Mouse (Mus musculus) thymus, adult 2 months (tissue): ENCODE data around the gene Rnf115. TPM values are rescaled to one million over a fixed set of nuclear protein-coding genes. Genes with fewer than 3 reads are reported as not detected.

ENCODE experiments used
- DNase-seq: peaks from one replicate; pipeline ENCODE4 v3.0.0; 2021
- H3K27ac ChIP-seq: fragments of 200-500 bp; 2 replicates; pipeline ENCODE4 v1.5.1; 2012; ENCODE audit warnings: low read length, control low read depth; ENCODE audit not compliant: control insufficient read depth, insufficient read depth
- H3K27me3 ChIP-seq: fragments of 200-500 bp; 2 replicates; pipeline ENCODE4 v1.6.1; 2012; ENCODE audit warnings: mild to moderate bottlenecking, low read length, moderate library complexity, mixed read lengths; ENCODE audit not compliant: control insufficient read depth, insufficient read depth
- H3K36me3 ChIP-seq: fragments of 200-500 bp; 2 replicates; pipeline ENCODE4 v1.6.1; 2012; ENCODE audit warnings: mild to moderate bottlenecking, low read length, moderate library complexity; ENCODE audit not compliant: control insufficient read depth, insufficient read depth
- H3K4me1 ChIP-seq: fragments of 200-500 bp; replicated peaks from 2 replicates; pipeline ENCODE4 v1.6.1; 2012; ENCODE audit warnings: low read length; ENCODE audit not compliant: control insufficient read depth, insufficient read depth
- H3K4me3 ChIP-seq: fragments of 200-500 bp; 2 replicates; pipeline ENCODE4 v1.5.1; 2012; ENCODE audit warnings: mild to moderate bottlenecking, low read length, control low read depth, moderate library complexity; ENCODE audit not compliant: control insufficient read depth, insufficient read depth
- CTCF ChIP-seq: fragments of 200-500 bp; IDR thresholded peaks from 2 replicates; pipeline ENCODE4 v1.5.1; 2012; ENCODE audit warnings: mild to moderate bottlenecking, control low read depth, low read length, moderate library complexity, borderline replicate concordance; ENCODE audit not compliant: control insufficient read depth, poor library complexity, insufficient read depth; ENCODE audit errors: extremely low read depth
- POLR2A ChIP-seq: fragments of 200-500 bp; IDR thresholded peaks from 2 replicates; pipeline ENCODE4 v1.6.1; 2012; ENCODE audit warnings: mild to moderate bottlenecking, low read length, control low read depth, moderate library complexity; ENCODE audit not compliant: control insufficient read depth, poor library complexity, insufficient read depth; ENCODE audit errors: extremely low read depth
- WGBS: fragments of 180-500 bp; shearing (Covaris S2); methylation state at CpG from one replicate; pipeline ENCODE4 v1.1.7; 2018; 5-methylcytosine and 5-hydroxymethylcytosine counted together
- polyA plus RNA-seq: library from polyadenylated mRNA; depleted of rRNA; stranded (reverse); fragments of >200 nt; gene quantifications from 2 replicates; pipeline ENCODE4 v1.2.3, GENCODE M21; 2012

Rnf115 gene
- polyA plus RNA-seq, 1 experiment: 24.1 TPM

- DNase-seq: no peak
- Histone ChIP-seq H3K27ac (no peak overlapping the region), H3K4me3 (no peak overlapping the region), H3K36me3 (no peaks in the 10 kb centered on the region), H3K4me1 (no peaks in the 10 kb centered on the region), H3K27me3 (no peaks in the 10 kb centered on the region)
- WGBS: 78% methylated on average over 3 of the region's 3 CpGs
- TF ChIP-seq CTCF: no peak
- no peak for TF ChIP-seq POLR2A
These were observed 96.2 kb downstream of the Rnf115 start for GRCm38 (mm10) chr3:96823701-96824100.

GRCm38 (mm10) chr3:96824614-96825013, 97.2 kb downstream of the Rnf115 start:
- H3K27me3 ChIP-seq: no peaks in the 10 kb centered on the region
- H3K4me3 ChIP-seq: no peak overlapping the region
- H3K4me1 ChIP-seq: no peaks in the 10 kb centered on the region
- no peak for DNase-seq
- 95% methylated on average over 12 of the region's 12 CpGs for WGBS
- H3K27ac ChIP-seq: no peak overlapping the region
- TF ChIP-seq CTCF: no peak
- TF ChIP-seq POLR2A: no peak
- no peaks in the 10 kb centered on the region for H3K36me3 ChIP-seq

DNA sequence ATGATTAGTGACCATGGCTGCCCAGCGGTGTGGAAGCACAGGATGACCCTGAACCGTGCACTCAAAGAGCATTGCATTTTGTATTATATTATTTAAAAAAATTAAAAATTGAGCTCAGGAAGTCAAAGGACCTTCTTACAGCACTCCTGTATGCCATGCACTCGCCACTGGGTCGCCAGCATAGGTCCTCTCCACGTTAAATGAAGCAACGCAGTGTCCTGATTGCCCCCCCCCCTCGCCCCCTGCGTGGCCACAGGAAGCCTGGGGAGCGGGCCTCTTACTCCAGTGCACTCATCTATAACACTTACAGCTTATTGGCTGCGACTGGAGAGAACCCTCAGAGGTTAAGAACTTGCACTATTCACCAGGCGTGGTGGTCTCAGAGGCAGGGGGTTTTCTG, 97.8 kb downstream of the Rnf115 start:
- 68% methylated on average over 11 of the region's 11 CpGs for WGBS
- no peak overlapping the region for H3K4me3 ChIP-seq
- H3K27me3 ChIP-seq: no peaks in the 10 kb centered on the region
- DNase-seq: no peak
- H3K36me3 ChIP-seq: no peaks in the 10 kb centered on the region
- no peak overlapping the region for H3K27ac ChIP-seq
- TF ChIP-seq POLR2A (no peak), CTCF (no peak)
- H3K4me1 ChIP-seq: no peaks in the 10 kb centered on the region

- no peak for DNase-seq
- 91% methylated on average over 15 of the region's 15 CpGs for WGBS
These were observed 100.9 kb downstream of the Rnf115 start for GRCm38 (mm10) chr3:96828308-96828864.

DNA sequence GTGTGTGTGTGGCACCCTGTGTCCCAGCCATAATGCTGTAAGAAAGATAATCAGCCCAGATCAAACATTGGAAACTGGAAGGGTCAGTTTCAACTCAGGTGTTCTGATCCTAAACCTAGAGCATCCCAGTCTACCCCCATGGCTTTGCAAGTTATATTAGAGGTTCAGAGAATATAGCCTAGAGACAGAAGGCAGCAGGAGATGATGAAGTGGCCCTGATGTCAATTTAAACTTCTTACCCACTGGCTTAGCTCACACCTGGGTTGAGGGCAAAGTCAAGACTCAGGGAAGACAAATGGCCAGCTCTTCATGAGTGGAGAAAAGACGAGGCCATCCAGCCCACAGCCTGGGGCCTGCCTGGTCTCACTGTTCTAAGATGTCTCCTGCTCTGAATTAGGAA, 101.5 kb downstream of the Rnf115 start, which contains the start of the genes Pdzk1 and Cd160:
Pdzk1 (plus strand) TSS at position 301 of the 400 bp plus-strand sequence.
Cd160 (minus strand) TSS at position 368 of the 400 bp plus-strand sequence.
- no peak for DNase-seq
- no peak for TF ChIP-seq POLR2A
- TF ChIP-seq CTCF: no peak
- WGBS: 87% methylated on average over 1 of the region's 1 CpGs
- Histone ChIP-seq H3K4me1 (no peaks in the 10 kb centered on the region), H3K36me3 (no peaks in the 10 kb centered on the region), H3K27me3 (no peaks in the 10 kb centered on the region), H3K4me3 (no peak within 1 kb of the TSS), H3K27ac (no peak within 1 kb of the TSS)

More at GRCm38 (mm10) chr3:96828308-96828864, 100.9 kb downstream of the Rnf115 start:
- Histone ChIP-seq H3K27me3 (no peaks in the 10 kb centered on the region), H3K36me3 (no peaks in the 10 kb centered on the region), H3K4me1 (no peaks in the 10 kb centered on the region), H3K4me3 (no peak overlapping the region), H3K27ac (no peak overlapping the region)
- TF ChIP-seq POLR2A: no peak
- TF ChIP-seq CTCF: no peak

GRCm38 (mm10) chr3:96829856-96830255, 102.4 kb downstream of the Rnf115 start:
- DNase-seq: no peak
- Histone ChIP-seq H3K4me1 (no peaks in the 10 kb centered on the region), H3K27me3 (no peaks in the 10 kb centered on the region), H3K36me3 (no peaks in the 10 kb centered on the region), H3K27ac (no peak overlapping the region), H3K4me3 (no peak overlapping the region)
- WGBS: 95% methylated on average over 10 of the region's 10 CpGs
- TF ChIP-seq POLR2A: no peak
- TF ChIP-seq CTCF: no peak

- no peak overlapping the region for H3K4me3 ChIP-seq
- no peak overlapping the region for H3K27ac ChIP-seq
- no peaks in the 10 kb centered on the region for H3K27me3 ChIP-seq
- H3K36me3 ChIP-seq: no peaks in the 10 kb centered on the region
- WGBS: 88% methylated on average over 5 of the region's 5 CpGs
- DNase-seq: no peak
- TF ChIP-seq POLR2A (no peak), CTCF (no peak)
- H3K4me1 ChIP-seq: no peaks in the 10 kb centered on the region
These were observed 105.5 kb downstream of the Rnf115 start for GRCm38 (mm10) chr3:96832930-96833329.
